Comparison of ENCODE assay signal across 8 mouse cellular contexts in the genomic region with DNA sequence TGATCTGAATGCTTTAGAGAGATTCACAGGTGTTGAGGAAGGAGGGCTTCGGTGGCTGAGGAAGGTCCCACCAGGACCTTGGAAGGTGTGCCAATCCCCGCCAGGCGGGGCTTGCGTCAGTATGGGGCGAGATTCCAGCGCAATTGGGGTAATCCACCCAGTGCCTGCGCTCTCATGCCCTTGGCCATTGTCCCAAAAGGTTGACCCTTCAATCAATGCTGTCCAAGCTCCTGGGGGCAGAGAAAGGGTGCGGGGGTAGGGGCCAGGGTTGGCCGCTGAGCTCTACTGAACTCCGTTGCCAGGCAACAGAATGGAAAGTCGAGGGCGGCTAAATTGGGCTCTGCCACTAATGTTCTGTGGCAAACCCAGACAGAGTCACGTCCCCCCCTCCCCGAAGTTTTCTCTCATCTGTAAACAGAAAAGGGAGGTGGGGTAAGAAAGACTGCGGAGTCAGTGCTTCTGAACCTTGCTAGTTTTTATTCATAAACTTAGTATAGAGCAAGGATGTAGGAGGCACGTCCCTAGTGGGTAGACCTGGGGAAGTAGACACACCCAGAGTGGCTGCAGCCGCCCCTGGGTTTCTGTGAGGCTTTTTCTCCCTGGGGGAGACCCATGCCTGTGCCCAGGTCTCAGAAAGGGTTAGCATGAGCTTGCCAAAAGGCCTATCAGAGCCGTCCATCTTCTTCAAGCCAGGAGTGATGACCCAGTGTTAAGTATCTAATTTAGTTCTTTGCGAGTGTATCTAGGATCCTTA. TPM values are rescaled to one million over a fixed set of nuclear protein-coding genes. Genes with fewer than 3 reads are reported as not detected.
DNase-seq lines count a peak whose midpoint lies in the region; ATAC-seq and TF ChIP-seq lines count a peak whose summit lies in the region.

No protein-coding gene starts in this region.

- no peak for ATAC-seq in forebrain, embryonic 14.5 days
- no peak for ATAC-seq in intestine, postnatal 0 days
- ATAC-seq in activated CD4-positive, CD25-positive, alpha-beta regulatory T cell, adult 4 months: no peak
- ATAC-seq in megakaryocyte-erythroid progenitor cell, adult 5-6 weeks (replicated peaks; ENCODE audit: low FRiP score, low TSS enrichment, poor library complexity, severe bottlenecking): no peak

- no peak overlapping the region for H3K9ac ChIP-seq in forebrain, embryonic 14.5 days (ENCODE audit: low read length)
- H3K9ac ChIP-seq in intestine, postnatal 0 days (ENCODE audit: low read depth, low read length): no peak overlapping the region

- TF ChIP-seq CTCF in intestine, postnatal 0 days (IDR thresholded peaks at IDR 0.05; ENCODE audit: low read depth): no peak

- peaks cover 46% of the 10 kb centered on the region for H3K27me3 ChIP-seq in forebrain, embryonic 14.5 days (replicated peaks; ENCODE audit: control insufficient read depth, insufficient read depth, low read length)
- H3K27me3 ChIP-seq in intestine, postnatal 0 days (replicated peaks; ENCODE audit: control insufficient read depth, insufficient read depth, low read length): peaks cover 56% of the 10 kb centered on the region
- peaks cover 78% of the 10 kb centered on the region for H3K27me3 ChIP-seq in midbrain, embryonic 10.5 days (ENCODE audit: low read depth, poor library complexity, severe bottlenecking)

- peak overlapping the region; percentile 41; the same call in 1 of the 2 replicates for H3K4me3 ChIP-seq in forebrain, embryonic 14.5 days (ENCODE audit: low read depth, low read length)
- peak overlapping the region; percentile 46 for H3K4me3 ChIP-seq in intestine, postnatal 0 days (ENCODE audit: low read depth, low read length)
- peak overlapping the region; percentile 58 for H3K4me3 ChIP-seq in midbrain, embryonic 10.5 days

- H3K36me3 ChIP-seq in forebrain, embryonic 14.5 days (ENCODE audit: control insufficient read depth, insufficient read depth, low read length): no peaks in the 10 kb centered on the region
- H3K36me3 ChIP-seq in intestine, postnatal 0 days (ENCODE audit: control insufficient read depth, insufficient read depth): no peaks in the 10 kb centered on the region
- H3K36me3 ChIP-seq in midbrain, embryonic 10.5 days: no peaks in the 10 kb centered on the region

- peak; percentile 44 for DNase-seq in ovary, postnatal 36 days (ENCODE audit: low spot score)
- DNase-seq in ovary, postnatal 10 days (ENCODE audit: low spot score): no peak
- no peak for DNase-seq in forebrain, embryonic 14.5 days (ENCODE audit: low spot score)
- DNase-seq in midbrain, embryonic 10.5 days (ENCODE audit: low spot score): peak; percentile 68
- DNase-seq in natural killer cell, adult 2 months (ENCODE audit: low spot score in 2 of 2): no peak

- peak overlapping the region; percentile 80 for H3K4me2 ChIP-seq in forebrain, embryonic 14.5 days (ENCODE audit: low read length)
- peak overlapping the region; percentile 74 for H3K4me2 ChIP-seq in intestine, postnatal 0 days (replicated peaks; ENCODE audit: low read depth)

- peaks cover 10% of the 10 kb centered on the region for H3K4me1 ChIP-seq in forebrain, embryonic 14.5 days (ENCODE audit: control insufficient read depth, insufficient read depth, low read length)
- H3K4me1 ChIP-seq in intestine, postnatal 0 days (replicated peaks; ENCODE audit: control insufficient read depth, insufficient read depth, low read length): peaks cover 5% of the 10 kb centered on the region; the same call in 1 of the 2 replicates
- H3K4me1 ChIP-seq in midbrain, embryonic 10.5 days: peaks cover 69% of the 10 kb centered on the region

- WGBS in forebrain, embryonic 14.5 days: 6% methylated on average over 19 of the region's 19 CpGs
- WGBS in intestine, postnatal 0 days: 16% methylated on average over 19 of the region's 19 CpGs
- WGBS in midbrain, embryonic 10.5 days: 5% methylated on average over 19 of the region's 19 CpGs

- H3K27ac ChIP-seq in forebrain, embryonic 14.5 days (ENCODE audit: low read depth, low read length): no peak overlapping the region
- no peak overlapping the region for H3K27ac ChIP-seq in intestine, postnatal 0 days (ENCODE audit: low read depth, low read length)
- H3K27ac ChIP-seq in midbrain, embryonic 10.5 days (replicated peaks): peak overlapping the region; percentile 74

- H3K9me3 ChIP-seq in forebrain, embryonic 14.5 days (replicated peaks; ENCODE audit: control insufficient read depth, low read length): no peaks in the 10 kb centered on the region
- H3K9me3 ChIP-seq in intestine, postnatal 0 days (ENCODE audit: control insufficient read depth): no peaks in the 10 kb centered on the region
- H3K9me3 ChIP-seq in midbrain, embryonic 10.5 days (replicated peaks): no peaks in the 10 kb centered on the region

RNA-seq across cellular contexts. Expression of a gene that starts 2.3 kb away (rescaled TPM):
- 2.6 and 3.7 TPM in 2 replicates for polyA plus RNA-seq in forebrain, embryonic 14.5 days (2014; fragmentation: Nextera tagmentation; extraction: Ambion mirVana)
- polyA plus RNA-seq in intestine, postnatal 0 days (2015; fragmentation: Nextera tagmentation; extraction: Ambion mirVana): 0.76 and 1.1 TPM in 2 replicates
- polyA plus RNA-seq in midbrain, embryonic 10.5 days (2016; fragmentation: Nextera tagmentation; extraction: Ambion mirVana): 2.5 and 2.7 TPM in 2 replicates
- polyA plus RNA-seq in activated CD4-positive, CD25-positive, alpha-beta regulatory T cell, adult 4 months (2017; shearing (Covaris generic)): not detected
- total RNA-seq in megakaryocyte-erythroid progenitor cell, adult 5-6 weeks (2014; fragmentation: Nextera tagmentation): not detected in 2 replicates
- not detected in 2 replicates for total RNA-seq in megakaryocyte-erythroid progenitor cell, adult 5-6 weeks (2017)

Comparison
In these comparisons a context has a peak if more than half of its experiments do, and no peak if none do; other contexts are left out.
1. DNase-seq: peak in ovary, postnatal 36 days (single experiment) and midbrain, embryonic 10.5 days (single experiment); none in ovary, postnatal 10 days (single experiment), forebrain, embryonic 14.5 days (single experiment) and natural killer cell, adult 2 months (0 of 2).
2. Peak in every context shown above with its lines, with median percentiles within 50 percentile points of each other: H3K4me3 ChIP-seq.